Mouse (Mus musculus) heart, postnatal 0 days (tissue): ENCODE results near the gene Olfr519. TPM values are rescaled to one million over a fixed set of nuclear protein-coding genes. Genes with fewer than 3 reads are reported as not detected.

Source experiments
- ATAC-seq: fragments of 200-750 bp; cut with Nextera tagmentation; 2 replicates; pipeline ENCODE4 v1.8.0; 2017; ENCODE audit warnings: low read depth, moderate number of reproducible peaks, moderate library complexity; ENCODE audit not compliant: insufficient read depth
- DNase-seq: peaks from one replicate; pipeline ENCODE4 v3.0.0-alpha.2; 2016; ENCODE audit warnings: low spot score
- H3K27ac ChIP-seq: fragments of 300-500 bp; sonication (generic); 2 replicates; pipeline ENCODE4 v1.5.1; 2014; ENCODE audit warnings: low read depth, mild to moderate bottlenecking
- H3K27me3 ChIP-seq: fragments of 300-500 bp; sonication (generic); 2 replicates; pipeline ENCODE4 v1.6.1; 2014; ENCODE audit warnings: low read length, mixed read lengths; ENCODE audit not compliant: control insufficient read depth, insufficient read depth
- H3K36me3 ChIP-seq: fragments of 300-500 bp; sonication (generic); replicated peaks from 2 replicates; pipeline ENCODE4 v1.6.1; 2014; ENCODE audit warnings: low read length, mixed read lengths; ENCODE audit not compliant: control insufficient read depth, insufficient read depth
- H3K4me1 ChIP-seq: fragments of 300-500 bp; sonication (generic); 2 replicates; pipeline ENCODE4 v1.6.1; 2014; ENCODE audit warnings: antibody characterized with exemption; ENCODE audit not compliant: control insufficient read depth, insufficient read depth
- H3K4me2 ChIP-seq: fragments of 300-500 bp; sonication (generic); 2 replicates; pipeline ENCODE4 v1.6.1; 2014; ENCODE audit warnings: low read depth, mild to moderate bottlenecking, low read length, moderate library complexity
- H3K4me3 ChIP-seq: fragments of 300-500 bp; sonication (generic); 2 replicates; pipeline ENCODE4 v1.5.1; 2014; ENCODE audit warnings: low read depth, low read length
- H3K9ac ChIP-seq: fragments of 300-500 bp; sonication (generic); replicated peaks from 2 replicates; pipeline ENCODE4 v1.6.1; 2014; ENCODE audit warnings: low read depth, low read length, mixed read lengths
- H3K9me3 ChIP-seq: fragments of 300-500 bp; sonication (generic); replicated peaks from 2 replicates; pipeline ENCODE4 v1.6.1; 2016; ENCODE audit warnings: low read length; ENCODE audit not compliant: control insufficient read depth
- CTCF ChIP-seq: IDR thresholded peaks from 2 replicates; pipeline ENCODE4 v1.5.1; 2016; ENCODE audit warnings: antibody characterized with exemption, control low read depth, low read depth
- EP300 ChIP-seq: IDR thresholded peaks from 2 replicates; pipeline ENCODE4 v1.6.1; 2016; ENCODE audit warnings: antibody characterized with exemption, low read depth
- WGBS: fragments of 180-500 bp; shearing (Covaris S2); extraction: QIAGEN DNeasy Blood & Tissue Kit; methylation state at CpG from one replicate; pipeline ENCODE4 v1.1.7; 2014; 5-methylcytosine and 5-hydroxymethylcytosine counted together
- polyA plus RNA-seq: library from polyadenylated mRNA; unstranded; fragments of >200 nt; fragmentation: Nextera tagmentation; extraction: Ambion mirVana; gene quantifications from 2 replicates; pipeline ENCODE4 v1.2.1, GENCODE M21; 2015
- total RNA-seq: library from RNA; depleted of rRNA; stranded (reverse); fragments of >200 nt; gene quantifications from 2 replicates; pipeline ENCODE4 v1.2.3, GENCODE M21; 2014; ENCODE audit warnings: low replicate concordance; rRNA removed

Gene Olfr519
- not detected in 2 replicates for total RNA-seq
- polyA plus RNA-seq = not detected in 2 replicates

DNA sequence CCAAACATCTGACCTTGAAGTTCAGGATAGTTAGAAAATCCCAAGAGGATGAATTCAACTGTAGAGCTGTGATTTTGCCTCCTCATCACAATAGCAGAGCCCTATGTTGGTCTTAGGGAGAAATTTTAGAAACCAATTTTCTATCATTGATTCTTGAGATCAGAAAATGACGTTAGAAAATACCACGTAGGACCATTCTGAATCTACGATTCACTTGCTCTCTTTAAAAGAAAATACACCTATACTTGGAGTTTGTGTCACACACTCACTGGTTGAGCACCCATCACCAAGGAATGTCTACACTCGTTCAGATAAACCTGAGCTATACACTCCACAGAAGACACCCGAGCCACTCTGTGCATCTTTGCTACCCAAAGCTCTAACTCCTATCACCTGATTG, at the start of gene Olfr519:
Gene Olfr519, minus strand, starts transcription at position 101 of the 400 bp plus-strand sequence.
- H3K4me2 ChIP-seq = no peak within 1 kb of the TSS
- no peak within 1 kb of the TSS for H3K9ac ChIP-seq
- no peaks in the 10 kb centered on the region for H3K9me3 ChIP-seq
- H3K4me1 ChIP-seq = no peaks in the 10 kb centered on the region
- no peak for DNase-seq
- H3K36me3 ChIP-seq = no peaks in the 10 kb centered on the region
- 67% methylated on average over 5 of the region's 5 CpGs for WGBS
- no peak for TF ChIP-seq CTCF
- TF ChIP-seq EP300 = no peak
- H3K4me3 ChIP-seq = no peak within 1 kb of the TSS
- no peak for ATAC-seq
- H3K27ac ChIP-seq = no peak within 1 kb of the TSS
- H3K27me3 ChIP-seq = no peaks in the 10 kb centered on the region

DNA sequence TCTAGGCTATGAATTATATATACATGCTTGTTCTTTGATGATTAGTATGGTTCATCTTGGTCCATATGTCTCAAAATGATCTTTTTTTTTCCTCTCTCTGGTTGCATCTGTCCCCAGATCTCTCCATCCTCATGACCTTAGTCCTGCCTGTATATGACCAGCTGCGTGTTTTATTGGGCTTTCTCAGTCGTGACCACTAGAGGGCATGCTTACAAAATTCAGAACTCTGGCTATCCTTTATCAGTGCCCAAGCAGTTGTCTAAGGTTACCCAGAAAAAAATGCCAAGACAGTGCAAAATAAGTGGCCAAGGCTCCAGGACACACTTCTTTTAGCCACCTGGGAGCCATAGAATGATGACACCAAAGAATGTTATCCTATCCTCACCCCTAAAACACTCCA, 49.8 kb upstream of the Olfr519 start:
- H3K36me3 ChIP-seq = peaks cover 50% of the 10 kb centered on the region
- H3K4me2 ChIP-seq = no peak overlapping the region
- H3K27me3 ChIP-seq = peaks cover 3% of the 10 kb centered on the region; the same call in 1 of the 2 replicates
- H3K4me3 ChIP-seq = no peak overlapping the region
- no peak for DNase-seq
- H3K27ac ChIP-seq = no peak overlapping the region
- TF ChIP-seq CTCF (peak; percentile 62), EP300 (no peak)
- no peaks in the 10 kb centered on the region for H3K9me3 ChIP-seq
- H3K4me1 ChIP-seq = no peaks in the 10 kb centered on the region
- WGBS = 7% methylated on average over 2 of the region's 2 CpGs
- ATAC-seq = no peak
- H3K9ac ChIP-seq = no peak overlapping the region

DNA sequence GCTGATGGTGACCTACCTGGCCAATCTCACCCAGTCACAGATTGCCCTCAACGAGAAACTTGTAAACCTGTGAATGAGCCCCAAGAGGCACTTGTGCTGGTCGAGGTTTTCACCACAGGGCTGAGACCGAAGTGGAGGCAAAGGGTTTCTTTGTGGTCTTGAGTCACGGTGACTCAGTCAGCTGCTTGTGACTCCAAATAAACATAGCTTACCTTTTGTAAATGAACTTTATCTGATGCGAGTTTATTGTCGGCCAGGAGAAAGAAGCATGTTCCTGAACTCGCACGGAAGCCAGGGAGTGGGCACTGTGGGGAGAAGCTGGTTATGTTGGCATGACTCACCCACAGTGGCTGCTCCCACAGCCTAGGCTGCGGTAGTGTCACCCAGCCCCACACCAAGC, 47.2 kb upstream of the Olfr519 start:
- H3K4me1 ChIP-seq = no peaks in the 10 kb centered on the region
- no peak for TF ChIP-seq CTCF
- TF ChIP-seq EP300 = no peak

DNA sequence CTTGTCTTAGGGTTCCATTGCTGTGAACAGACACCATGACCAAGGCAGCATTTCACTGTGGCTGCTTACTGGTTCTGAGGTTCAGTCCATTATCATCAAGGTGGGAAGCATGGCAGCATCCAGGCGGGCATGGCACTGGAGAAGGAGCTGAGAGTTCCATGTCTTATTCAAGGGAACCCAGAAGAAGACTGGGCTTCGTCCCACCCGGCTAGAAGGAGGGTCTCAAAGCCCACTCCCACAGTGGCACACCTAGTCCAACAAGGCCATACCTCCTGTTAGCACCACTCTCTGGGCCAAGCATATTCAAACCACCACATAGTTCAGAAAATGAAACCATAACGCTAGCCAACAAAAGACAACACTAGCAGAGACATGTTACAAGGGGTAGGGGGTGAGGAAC, 42.4 kb upstream of the Olfr519 start:
- Histone ChIP-seq H3K9ac (no peak overlapping the region), H3K4me2 (no peak overlapping the region), H3K4me3 (no peak overlapping the region), H3K4me1 (peaks cover 9% of the 10 kb centered on the region; the same call in 1 of the 2 replicates), H3K27me3 (no peaks in the 10 kb centered on the region), H3K27ac (no peak overlapping the region), H3K9me3 (no peaks in the 10 kb centered on the region), H3K36me3 (peaks cover 50% of the 10 kb centered on the region)
- no peak for DNase-seq
- no peak for TF ChIP-seq CTCF
- no peak for TF ChIP-seq EP300
- WGBS = 91% methylated on average over 4 of the region's 4 CpGs
- ATAC-seq = no peak

More for the DNA sequence above, 47.2 kb upstream of the Olfr519 start:
- H3K27me3 ChIP-seq = no peaks in the 10 kb centered on the region
- 87% methylated on average over 9 of the region's 9 CpGs for WGBS
- H3K36me3 ChIP-seq = peaks cover 74% of the 10 kb centered on the region
- no peak overlapping the region for H3K4me2 ChIP-seq
- no peak overlapping the region for H3K27ac ChIP-seq
- no peak overlapping the region for H3K9ac ChIP-seq
- no peak for DNase-seq
- ATAC-seq = no peak
- no peaks in the 10 kb centered on the region for H3K9me3 ChIP-seq
- no peak overlapping the region for H3K4me3 ChIP-seq

DNA sequence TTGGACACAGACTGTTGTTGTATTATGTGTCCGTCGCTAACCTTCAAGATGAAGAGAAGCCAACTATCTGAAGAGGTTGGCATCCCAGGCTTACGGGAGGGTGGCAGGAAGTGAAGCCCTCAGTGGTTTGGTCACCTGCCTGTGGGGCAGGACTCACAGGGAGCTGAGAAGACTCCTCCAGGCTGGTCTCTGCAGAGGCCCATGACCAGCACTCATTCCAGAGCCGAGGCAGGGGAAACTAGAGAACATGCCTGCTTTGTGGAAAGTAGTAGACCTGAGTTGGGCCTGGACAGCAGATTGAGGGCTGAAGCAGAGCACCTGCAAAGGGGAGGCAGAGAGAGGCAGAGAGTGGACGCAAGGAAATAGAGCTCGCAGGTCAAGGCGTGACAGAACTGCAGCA, 41.2 kb upstream of the Olfr519 start:
- no peak overlapping the region for H3K27ac ChIP-seq
- no peaks in the 10 kb centered on the region for H3K9me3 ChIP-seq
- TF ChIP-seq EP300 (no peak), CTCF (no peak)
- 74% methylated on average over 7 of the region's 7 CpGs for WGBS
- peaks cover 9% of the 10 kb centered on the region; the same call in 1 of the 2 replicates for H3K4me1 ChIP-seq
- DNase-seq (no peak), ATAC-seq (no peak)
- H3K27me3 ChIP-seq = no peaks in the 10 kb centered on the region
- H3K4me2 ChIP-seq = peak overlapping the region; percentile 90
- H3K9ac ChIP-seq = no peak overlapping the region
- H3K4me3 ChIP-seq = peak overlapping the region; percentile 81
- peaks cover 38% of the 10 kb centered on the region for H3K36me3 ChIP-seq

DNA sequence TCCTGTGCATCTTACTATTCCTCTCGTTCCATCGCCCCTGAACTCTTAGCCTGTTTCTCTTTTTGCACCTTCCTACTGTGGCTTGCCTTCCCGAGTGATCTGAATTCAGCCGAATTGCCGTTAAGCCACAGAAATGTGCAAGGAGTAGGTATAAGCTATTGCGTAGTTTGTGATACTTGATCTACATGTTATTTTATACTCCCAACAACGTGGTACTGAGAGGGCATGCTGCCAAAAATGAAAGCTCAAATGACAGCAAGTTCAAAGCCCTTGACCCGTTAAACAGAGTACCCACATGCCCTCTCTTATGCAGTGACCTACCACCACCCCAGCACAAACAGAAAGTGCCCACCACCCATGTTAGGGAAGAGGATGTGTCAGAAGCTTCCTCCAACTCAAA, 40.6 kb upstream of the Olfr519 start:
- TF ChIP-seq EP300 (no peak), CTCF (no peak)
- no peak for DNase-seq

More for the DNA sequence above, 40.6 kb upstream of the Olfr519 start:
- H3K36me3 ChIP-seq = peaks cover 32% of the 10 kb centered on the region
- H3K27ac ChIP-seq = peak overlapping the region; percentile 79
- H3K9ac ChIP-seq = peak overlapping the region; percentile 89
- peaks cover 9% of the 10 kb centered on the region; the same call in 1 of the 2 replicates for H3K4me1 ChIP-seq
- peak overlapping the region; percentile 90 for H3K4me2 ChIP-seq
- no peaks in the 10 kb centered on the region for H3K9me3 ChIP-seq
- 3% methylated on average over 8 of the region's 8 CpGs for WGBS
- no peaks in the 10 kb centered on the region for H3K27me3 ChIP-seq
- no peak for ATAC-seq
- H3K4me3 ChIP-seq = peak overlapping the region; percentile 81
